In genomic region chr7:123370700-123371099, GRCm38 (mm10) we compare ENCODE assay signal across 8 mouse cellular contexts. TPM values are rescaled to one million over a fixed set of nuclear protein-coding genes. Genes with fewer than 3 reads are reported as not detected.
DNase-seq lines count a peak whose midpoint lies in the region; ATAC-seq and TF ChIP-seq lines count a peak whose summit lies in the region.

No protein-coding gene starts in this region.

- H3K4me1 ChIP-seq in heart, embryonic 11.5 days (ENCODE audit: control insufficient read depth, insufficient read depth, low read length): peaks cover 26% of the 10 kb centered on the region
- peaks cover 20 to 33% of the 10 kb centered on the region in 2 experiments for H3K4me1 ChIP-seq in CH12.LX (ENCODE audit: control insufficient read depth in 1 of 2, insufficient read depth in 2 of 2)
- H3K4me1 ChIP-seq in forebrain, embryonic 16.5 days (replicated peaks; ENCODE audit: control insufficient read depth, insufficient read depth, low read length): peaks cover 30% of the 10 kb centered on the region
- H3K4me1 ChIP-seq in liver, postnatal 0 days (ENCODE audit: insufficient read depth): peaks cover 38% of the 10 kb centered on the region

- dilution Hi-C loops in CH12.LX (cut with MboI; ENCODE audit: extremely low pct_ligation_motif_present, extremely low pct_unique_long_range_greater_than_20kb, low sequenced_read_pairs): no loop called here

- no peak for TF ChIP-seq RAD21 in CH12.LX (IDR thresholded peaks at IDR 0.05; ENCODE audit: low read depth, low read length)

- DNase-seq in heart, postnatal 4 days: no peak
- DNase-seq in CH12.LX (ENCODE audit: extremely low read depth): no peak
- peak; percentile 21 for DNase-seq in liver, postnatal 0 days
- DNase-seq in ovary, adult 18-20 months (ENCODE audit: low spot score): no peak
- DNase-seq in B cell, adult 2 months: no peak
- DNase-seq in layer of hippocampus, postnatal 10 days (ENCODE audit: low spot score in 2 of 2): no peak

- H3K4me3 ChIP-seq in heart, embryonic 11.5 days (ENCODE audit: low read depth, low read length): peak overlapping the region; percentile 71
- H3K4me3 ChIP-seq in CH12.LX (replicated peaks in 1 of 3; ENCODE audit: low read depth in 2 of 3, low read length in 2 of 3, poor library complexity in 1 of 3): peak overlapping the region in 1 of 3 experiments; percentile 67
- peak overlapping the region; percentile 80 for H3K4me3 ChIP-seq in forebrain, embryonic 16.5 days (replicated peaks; ENCODE audit: low read length)
- H3K4me3 ChIP-seq in liver, postnatal 0 days (ENCODE audit: low read depth, low read length): peak overlapping the region; percentile 65

- peak overlapping the region; percentile 82; the same call in 1 of the 2 replicates for H3K27ac ChIP-seq in heart, embryonic 11.5 days (ENCODE audit: low read depth, low read length)
- no peak overlapping the region for H3K27ac ChIP-seq in CH12.LX (ENCODE audit: insufficient read depth, low read depth)
- H3K27ac ChIP-seq in forebrain, embryonic 16.5 days (ENCODE audit: low read length): no peak overlapping the region
- peak overlapping the region; percentile 93 for H3K27ac ChIP-seq in liver, postnatal 0 days (ENCODE audit: low read depth)

- no peaks in the 10 kb centered on the region for H3K36me3 ChIP-seq in heart, embryonic 11.5 days (ENCODE audit: control insufficient read depth, insufficient read depth, low read length)
- H3K36me3 ChIP-seq in CH12.LX (replicated peaks in 1 of 2; ENCODE audit: control insufficient read depth in 1 of 2, insufficient read depth in 1 of 2, low read length in 1 of 2): peaks cover 0 to 15% of the 10 kb centered on the region in 2 experiments
- no peaks in the 10 kb centered on the region for H3K36me3 ChIP-seq in forebrain, embryonic 16.5 days (ENCODE audit: control insufficient read depth, insufficient read depth)
- no peaks in the 10 kb centered on the region; the same call in 1 of the 2 replicates for H3K36me3 ChIP-seq in liver, postnatal 0 days (replicated peaks; ENCODE audit: insufficient read depth, low read length)

- WGBS in heart, embryonic 11.5 days (ENCODE audit: insufficient replicate concordance): 51% methylated on average over 9 of the region's 9 CpGs
- WGBS in forebrain, embryonic 16.5 days: 49% methylated on average over 9 of the region's 9 CpGs
- WGBS in liver, postnatal 0 days (ENCODE audit: insufficient replicate concordance): 61% methylated on average over 9 of the region's 9 CpGs

- in situ Hi-C loops in CH12.LX (cut with MboI; ENCODE audit: low pct_ligation_motif_present, low pct_unique_long_range_greater_than_20kb, low sequenced_read_pairs): loop anchor here (5.0 kb wide), 1 partner anchor 53 kb away; no protein-coding TSS in a partner anchor

- TF ChIP-seq EP300 in CH12.LX (IDR thresholded peaks at IDR 0.05; ENCODE audit: low read length): no peak
- TF ChIP-seq EP300 in liver, postnatal 0 days (IDR thresholded peaks at IDR 0.05; ENCODE audit: low read depth): no peak

- no peak for TF ChIP-seq POLR2A in CH12.LX (IDR thresholded peaks at IDR 0.05; ENCODE audit: low read depth, low read length)

- TF ChIP-seq CTCF in CH12.LX (conservative IDR thresholded peaks at IDR 0.05 in 1 of 2, IDR thresholded peaks at IDR 0.05 in 1 of 2; ENCODE audit: low read depth in 2 of 2, low read length in 2 of 2): no peak
- TF ChIP-seq CTCF in liver, postnatal 0 days (IDR thresholded peaks at IDR 0.05; ENCODE audit: low read depth): no peak

- no peaks in the 10 kb centered on the region for H3K9me3 ChIP-seq in heart, embryonic 11.5 days (replicated peaks; ENCODE audit: control insufficient read depth, low read length)
- no peaks in the 10 kb centered on the region for H3K9me3 ChIP-seq in CH12.LX (replicated peaks; ENCODE audit: low read length)
- H3K9me3 ChIP-seq in forebrain, embryonic 16.5 days (ENCODE audit: control insufficient read depth, low read length): no peaks in the 10 kb centered on the region
- no peaks in the 10 kb centered on the region for H3K9me3 ChIP-seq in liver, postnatal 0 days (ENCODE audit: low read length)

- peaks cover 22% of the 10 kb centered on the region for H3K79me2 ChIP-seq in CH12.LX (replicated peaks; ENCODE audit: control insufficient read depth, extremely low read depth, insufficient read depth, poor library complexity, severe bottlenecking)

- no peak for ATAC-seq in heart, embryonic 11.5 days (replicated peaks; ENCODE audit: insufficient number of reproducible peaks, low FRiP score, low TSS enrichment)
- no peak for ATAC-seq in forebrain, embryonic 16.5 days
- no peak for ATAC-seq in liver, postnatal 0 days

- H3K27me3 ChIP-seq in heart, embryonic 11.5 days (ENCODE audit: control insufficient read depth, insufficient read depth, low read length): no peaks in the 10 kb centered on the region
- peaks cover 5% of the 10 kb centered on the region for H3K27me3 ChIP-seq in CH12.LX (replicated peaks)
- H3K27me3 ChIP-seq in forebrain, embryonic 16.5 days (replicated peaks; ENCODE audit: control insufficient read depth, insufficient read depth, low read length): no peaks in the 10 kb centered on the region
- H3K27me3 ChIP-seq in liver, postnatal 0 days (ENCODE audit: insufficient read depth, low read length): no peaks in the 10 kb centered on the region

- peak overlapping the region; percentile 87 for H3K4me2 ChIP-seq in heart, embryonic 11.5 days
- H3K4me2 ChIP-seq in CH12.LX (ENCODE audit: insufficient read depth, low read depth, poor library complexity, severe bottlenecking): peak overlapping the region; percentile 52; the same call in 1 of the 2 replicates
- peak overlapping the region; percentile 93 for H3K4me2 ChIP-seq in forebrain, embryonic 16.5 days (ENCODE audit: low read length)
- peak overlapping the region; percentile 97 for H3K4me2 ChIP-seq in liver, postnatal 0 days (ENCODE audit: low read depth, low read length)

- peak overlapping the region; percentile 78 for H3K9ac ChIP-seq in heart, embryonic 11.5 days (ENCODE audit: low read depth, low read length)
- no peak overlapping the region; the same call in 1 of the 2 replicates for H3K9ac ChIP-seq in CH12.LX (ENCODE audit: insufficient read depth, low read depth)
- H3K9ac ChIP-seq in forebrain, embryonic 16.5 days (replicated peaks; ENCODE audit: low read depth, low read length): peak overlapping the region; percentile 86
- peak overlapping the region; percentile 95 for H3K9ac ChIP-seq in liver, postnatal 0 days (replicated peaks)

TF ChIP-seq in CH12.LX, 34 proteins besides CTCF, POLR2A, EP300 and RAD21:
- TF ChIP-seq JUND (conservative IDR thresholded peaks at IDR 0.05; ENCODE audit: low read depth, low read length) (no peak), KAT2A (IDR thresholded peaks at IDR 0.05; ENCODE audit: insufficient replicate concordance, low read length) (no peak), MYC (IDR thresholded peaks at IDR 0.05; ENCODE audit: low read depth, low read length) (no peak), ETS1 (conservative IDR thresholded peaks at IDR 0.05; ENCODE audit: low read depth, low read length) (no peak), PAX5 (IDR thresholded peaks at IDR 0.05; ENCODE audit: low read length) (no peak), E2F4 (IDR thresholded peaks at IDR 0.05; ENCODE audit: insufficient replicate concordance, low read depth, low read length) (no peak), NELFE (IDR thresholded peaks at IDR 0.05; ENCODE audit: low read depth, low read length) (no peak), BHLHE40 (IDR thresholded peaks at IDR 0.05; ENCODE audit: low read depth, low read length) (no peak), HCFC1 (IDR thresholded peaks at IDR 0.05; ENCODE audit: low read depth, low read length) (no peak), ZMIZ1 (IDR thresholded peaks at IDR 0.05; ENCODE audit: low read depth, low read length) (no peak), USF2 (conservative IDR thresholded peaks at IDR 0.05; ENCODE audit: low read depth, low read length) (no peak), MXI1 (IDR thresholded peaks at IDR 0.05; ENCODE audit: low read depth, low read length) (no peak), MAX (IDR thresholded peaks at IDR 0.05; ENCODE audit: low read length) (no peak), MEF2A (IDR thresholded peaks at IDR 0.05; ENCODE audit: borderline replicate concordance, low read depth, low read length) (no peak), ZC3H11A (IDR thresholded peaks at IDR 0.05; ENCODE audit: low read depth, low read length) (no peak), USF1 (IDR thresholded peaks at IDR 0.05; ENCODE audit: low read depth, low read length) (no peak), ELF1 (IDR thresholded peaks at IDR 0.05; ENCODE audit: low read depth, low read length) (no peak), RCOR1 (conservative IDR thresholded peaks at IDR 0.05; ENCODE audit: low read depth, low read length) (no peak), TBP (conservative IDR thresholded peaks at IDR 0.05; ENCODE audit: low read depth, low read length) (no peak)
TF ChIP-seq in CH12.LX: peak in this region for 0.

RNA-seq across cellular contexts. Expression of gene Arhgap17, which starts 1.0 kb away (rescaled TPM):
- polyA plus RNA-seq in heart, embryonic 11.5 days (2014; fragmentation: Nextera tagmentation; extraction: Ambion mirVana): 21.1 and 23.0 TPM in 2 replicates
- total RNA-seq in heart, postnatal 4 days (2021): 10 to 100 TPM; 20.2 to 22.0 TPM
- total RNA-seq in CH12.LX (2012; rRNA removed) (5.8 and 6.7 TPM in 2 replicates), CH12.LX (2014; rRNA removed) (6.3 and 7.4 TPM in 2 replicates)
- 43.7 and 56.1 TPM in 2 replicates for polyA plus RNA-seq in CH12.LX (2012; ENCODE audit: insufficient read length, low read depth)
- 9.5 and 9.8 TPM in 2 replicates for polyA plus RNA-seq in forebrain, embryonic 16.5 days (2015; fragmentation: Nextera tagmentation; extraction: Ambion mirVana)
- polyA plus RNA-seq in liver, postnatal 0 days (2015; fragmentation: Nextera tagmentation; extraction: Ambion mirVana): 6.0 and 6.8 TPM in 2 replicates
- total RNA-seq in layer of hippocampus, postnatal 10 days (2021): 10 to 100 TPM; 16.6 to 27.2 TPM

RNA-seq across cellular contexts. Expression of gene Lcmt1, which starts 1.1 kb away (rescaled TPM):
- polyA plus RNA-seq in heart, embryonic 11.5 days (2014; fragmentation: Nextera tagmentation; extraction: Ambion mirVana): 40.6 and 47.4 TPM in 2 replicates
- total RNA-seq in heart, postnatal 4 days (2021): 10 to 100 TPM; 25.9 to 28.8 TPM
- total RNA-seq in CH12.LX (2012; rRNA removed): 26.4 and 27.6 TPM in 2 replicates
- 34.8 and 38.0 TPM in 2 replicates for total RNA-seq in CH12.LX (2014; rRNA removed)
- 26.4 and 28.6 TPM in 2 replicates for polyA plus RNA-seq in CH12.LX (2012; ENCODE audit: insufficient read length, low read depth)
- polyA plus RNA-seq in forebrain, embryonic 16.5 days (2015; fragmentation: Nextera tagmentation; extraction: Ambion mirVana): 100 and 105 TPM in 2 replicates
- polyA plus RNA-seq in liver, postnatal 0 days (2015; fragmentation: Nextera tagmentation; extraction: Ambion mirVana): 10.8 and 12.2 TPM in 2 replicates
- total RNA-seq in layer of hippocampus, postnatal 10 days (2021): 10 to 100 TPM; 86.6 to 87.0 TPM

Comparison
In these comparisons a context has a peak if more than half of its experiments do, and no peak if none do; other contexts are left out.
1. H3K27ac ChIP-seq: peak in heart, embryonic 11.5 days (single experiment) and liver, postnatal 0 days (single experiment); none in CH12.LX (single experiment) and forebrain, embryonic 16.5 days (single experiment).
2. Peak in every context shown above with its lines, with median percentiles within 50 percentile points of each other: H3K4me2 ChIP-seq.